Mouse (Mus musculus) bone marrow macrophage, adult 2 months (primary cell): Measurements from ENCODE around the gene Zmynd11.

Source experiments
- CTCF ChIP-seq: IDR thresholded peaks from 2 replicates; pipeline ENCODE4 v1.5.1; 2012; ENCODE audit warnings: low read depth, mild to moderate bottlenecking, low read length, moderate library complexity
- POLR2A ChIP-seq: IDR thresholded peaks from 2 replicates; pipeline ENCODE4 v1.6.1; 2012; ENCODE audit warnings: mild to moderate bottlenecking, low read depth, low read length, borderline replicate concordance

DNA sequence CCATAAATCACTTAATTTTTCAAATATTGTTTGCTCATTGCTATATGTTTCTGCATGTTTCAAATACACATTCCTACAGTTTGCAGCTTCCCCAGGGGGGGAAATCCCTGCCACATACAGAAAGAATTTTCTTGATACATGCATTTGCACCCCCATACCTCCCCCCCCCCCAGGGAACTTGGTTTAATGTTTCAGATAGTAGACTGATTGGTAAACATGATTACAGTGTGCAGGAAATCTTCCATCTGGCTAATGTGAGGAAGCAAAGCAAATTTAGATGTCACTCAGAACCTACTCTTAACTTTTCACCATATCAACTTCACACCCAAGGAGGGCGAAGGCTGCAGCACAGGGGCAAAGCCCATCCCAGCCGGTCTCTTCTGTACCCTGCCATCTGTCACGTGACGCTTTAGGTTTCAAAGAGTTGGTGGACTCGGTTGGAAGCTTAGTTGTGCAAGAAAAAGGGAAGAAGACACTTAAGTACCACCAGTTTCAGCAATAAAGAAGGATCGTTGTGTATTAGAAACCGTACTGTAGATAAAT is 97.1 kb downstream of the Zmynd11 start:
- TF ChIP-seq POLR2A = no peak
- no peak for TF ChIP-seq CTCF
